Comparison of ENCODE assay signal across 11 mouse cellular contexts in the genomic region with DNA sequence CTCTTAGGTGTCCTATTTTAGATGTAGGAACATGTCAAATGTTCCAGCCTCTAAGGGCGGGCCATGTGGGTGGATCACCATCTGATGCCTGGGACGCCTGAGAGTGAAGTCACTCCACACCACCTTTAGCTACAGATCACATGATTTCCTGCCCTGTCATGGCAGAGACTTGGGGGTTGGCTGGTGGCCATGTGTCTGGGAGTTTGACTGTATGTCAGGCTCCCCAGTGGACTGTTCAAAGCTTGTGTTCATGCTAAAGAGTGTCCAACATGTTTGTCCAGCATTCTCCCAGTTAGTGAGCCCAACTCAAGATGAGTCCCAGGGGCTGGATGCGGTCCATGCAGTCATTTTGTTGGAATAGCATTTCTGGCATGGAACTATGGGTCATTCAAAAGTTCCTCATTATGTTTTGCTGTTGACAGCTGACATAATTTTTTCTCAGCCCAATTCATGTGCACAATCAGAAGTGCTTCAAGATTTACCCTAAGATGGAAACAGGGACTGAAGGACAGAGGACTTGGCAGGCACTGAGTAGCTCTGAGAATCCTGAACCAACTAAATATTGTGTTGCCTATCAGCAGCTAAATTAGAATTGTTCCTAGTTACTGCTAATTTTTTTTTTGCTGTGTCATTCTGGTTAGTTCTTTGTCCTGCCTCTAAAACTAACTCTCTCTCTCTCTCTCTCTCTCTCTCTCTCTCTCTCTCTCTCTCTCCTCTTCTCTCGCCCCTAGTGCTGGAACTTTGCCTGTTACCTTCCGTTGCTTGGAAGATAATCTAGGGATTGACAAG.
DNase-seq lines count a peak whose midpoint lies in the region; ATAC-seq and TF ChIP-seq lines count a peak whose summit lies in the region.
"Had no signal": no experiment of that assay in that cellular context is flagged by ENCODE, and none has a peak within 500 bp of the region (broad histone marks: within the 10 kb centered on the region; RNA-seq: fewer than 3 reads in every experiment).

No protein-coding gene starts in this region.

- TF ChIP-seq EP300 in MEL (IDR thresholded peaks at IDR 0.05; ENCODE audit: low read depth in 1 of 2, low read length in 2 of 2), result peak; percentile 60 to 64

- no peak overlapping the region for H3K27ac ChIP-seq in hindbrain, embryonic 16.5 days (ENCODE audit: low read depth, low read length)
- H3K27ac ChIP-seq in hindbrain, embryonic 11.5 days (ENCODE audit: low read depth, low read length), result no peak overlapping the region
- peak overlapping the region; percentile 71 for H3K27ac ChIP-seq in MEL (ENCODE audit: control insufficient read depth, low read depth, low read length)
- H3K27ac ChIP-seq: forebrain, embryonic 15.5 days; liver, embryonic 12.5 days had no signal

- H3K27me3 ChIP-seq in hindbrain, embryonic 16.5 days (replicated peaks; ENCODE audit: control insufficient read depth, insufficient read depth, low read length), result no peaks in the 10 kb centered on the region
- H3K27me3 ChIP-seq in hindbrain, embryonic 11.5 days (ENCODE audit: control insufficient read depth, insufficient read depth, low read length), result no peaks in the 10 kb centered on the region
- H3K27me3 ChIP-seq in MEL (ENCODE audit: control insufficient read depth in 1 of 2, insufficient read depth in 2 of 2, low read length in 2 of 2), result no peaks in the 10 kb centered on the region
- H3K27me3 ChIP-seq: forebrain, embryonic 15.5 days; liver, embryonic 12.5 days; Patski had no signal

- ATAC-seq in hindbrain, embryonic 16.5 days, result peak; percentile 40; the same call in 1 of the 2 replicates
- no peak for ATAC-seq in hindbrain, embryonic 11.5 days (ENCODE audit: low FRiP score)
- ATAC-seq in granulocyte monocyte progenitor cell, adult 5-6 weeks (replicated peaks; ENCODE audit: poor library complexity, severe bottlenecking), result peak; percentile 40; the same call in 1 of the 2 replicates
- ATAC-seq: forebrain, embryonic 15.5 days; liver, embryonic 12.5 days; midbrain, embryonic 16.5 days; Patski had no signal

- H3K4me1 ChIP-seq in hindbrain, embryonic 16.5 days (ENCODE audit: control insufficient read depth, insufficient read depth, low read depth, low read length), result no peaks in the 10 kb centered on the region
- H3K4me1 ChIP-seq in hindbrain, embryonic 11.5 days (replicated peaks; ENCODE audit: control insufficient read depth, insufficient read depth, low read length), result no peaks in the 10 kb centered on the region
- H3K4me1 ChIP-seq in MEL (ENCODE audit: control insufficient read depth in 1 of 2, insufficient read depth in 2 of 2, low read length in 2 of 2), result peaks cover 27 to 47% of the 10 kb centered on the region in 2 experiments
- H3K4me1 ChIP-seq: forebrain, embryonic 15.5 days; liver, embryonic 12.5 days had no signal

- H3K9ac ChIP-seq in hindbrain, embryonic 16.5 days (ENCODE audit: low read depth, low read length), result no peak overlapping the region
- H3K9ac ChIP-seq in hindbrain, embryonic 11.5 days (ENCODE audit: low read depth, low read length), result no peak overlapping the region
- H3K9ac ChIP-seq in MEL (ENCODE audit: control insufficient read depth, low read depth, low read length, poor library complexity, severe bottlenecking), result no peak overlapping the region
- H3K9ac ChIP-seq: forebrain, embryonic 15.5 days; liver, embryonic 12.5 days had no signal

- no peak for TF ChIP-seq POLR2A in MEL (IDR thresholded peaks at IDR 0.05; ENCODE audit: control insufficient read depth in 1 of 2, insufficient read depth in 1 of 2, low read depth in 1 of 2, low read length in 2 of 2, poor library complexity in 1 of 2)

- 87% methylated on average over 5 of the region's 5 CpGs for WGBS in hindbrain, embryonic 16.5 days
- WGBS in hindbrain, embryonic 11.5 days, result 83% methylated on average over 5 of the region's 5 CpGs

- no peak for TF ChIP-seq RAD21 in MEL (IDR thresholded peaks at IDR 0.05; ENCODE audit: low read depth, low read length)

- H3K9me3 ChIP-seq in hindbrain, embryonic 16.5 days (ENCODE audit: control insufficient read depth, low read length), result no peaks in the 10 kb centered on the region
- no peaks in the 10 kb centered on the region for H3K9me3 ChIP-seq in hindbrain, embryonic 11.5 days (ENCODE audit: control insufficient read depth, low read length)
- H3K9me3 ChIP-seq in MEL (replicated peaks; ENCODE audit: insufficient read depth, low read length), result no peaks in the 10 kb centered on the region
- H3K9me3 ChIP-seq: forebrain, embryonic 15.5 days; liver, embryonic 12.5 days had no signal

- no peak overlapping the region for H3K4me2 ChIP-seq in hindbrain, embryonic 16.5 days (ENCODE audit: low read length)
- H3K4me2 ChIP-seq in hindbrain, embryonic 11.5 days (replicated peaks; ENCODE audit: low read depth, low read length), result no peak overlapping the region
- H3K4me2 ChIP-seq: forebrain, embryonic 15.5 days; liver, embryonic 12.5 days had no signal

- no peak for TF ChIP-seq CTCF in MEL (IDR thresholded peaks at IDR 0.05 in 2 of 3, conservative IDR thresholded peaks at IDR 0.05 in 1 of 3; ENCODE audit: control insufficient read depth in 1 of 3, insufficient read depth in 1 of 3, low read depth in 2 of 3, low read length in 3 of 3, poor library complexity in 1 of 3, severe bottlenecking in 1 of 3)

- no peak for DNase-seq in hindbrain, embryonic 11.5 days (ENCODE audit: low spot score)
- DNase-seq in 3T3-L1 (ENCODE audit: low read depth, low spot score), result peak; percentile 81
- DNase-seq in MEL (ENCODE audit: low read depth, low spot score), result peak; percentile 79
- DNase-seq in yolk sac, embryonic 10.5 days (ENCODE audit: low spot score), result no peak
- no peak for DNase-seq in right cerebral cortex, postnatal 4 days

- no peaks in the 10 kb centered on the region for H3K79me2 ChIP-seq in MEL (ENCODE audit: control insufficient read depth, insufficient read depth, low read length, poor library complexity)

- peaks cover 14% of the 10 kb centered on the region for H3K36me3 ChIP-seq in hindbrain, embryonic 16.5 days (ENCODE audit: control insufficient read depth, insufficient read depth, low read length)
- H3K36me3 ChIP-seq in hindbrain, embryonic 11.5 days (ENCODE audit: control insufficient read depth, insufficient read depth, low read length), result no peaks in the 10 kb centered on the region; the same call in 1 of the 2 replicates
- peaks cover 0 to 49% of the 10 kb centered on the region in 2 experiments; a peak in 2 of 4 replicates for H3K36me3 ChIP-seq in MEL (ENCODE audit: control insufficient read depth in 1 of 2, insufficient read depth in 2 of 2, low read length in 2 of 2)
- H3K36me3 ChIP-seq: forebrain, embryonic 15.5 days; liver, embryonic 12.5 days had no signal

- H3K4me3 ChIP-seq in hindbrain, embryonic 16.5 days (ENCODE audit: low read length), result no peak overlapping the region
- H3K4me3 ChIP-seq in hindbrain, embryonic 11.5 days (ENCODE audit: low read depth, low read length), result no peak overlapping the region
- no peak overlapping the region for H3K4me3 ChIP-seq in MEL (ENCODE audit: control insufficient read depth in 1 of 2, insufficient read depth in 1 of 2, low read depth in 2 of 2, low read length in 2 of 2)
- H3K4me3 ChIP-seq: forebrain, embryonic 15.5 days; liver, embryonic 12.5 days had no signal

TF ChIP-seq in MEL, 35 proteins besides CTCF, POLR2A, EP300 and RAD21 (continues in another document):
- TF ChIP-seq KAT2A (conservative IDR thresholded peaks at IDR 0.05; ENCODE audit: low read depth, low read length) (no peak), GABPA (IDR thresholded peaks at IDR 0.05; ENCODE audit: low read depth, low read length) (peak; percentile 83), NELFE (IDR thresholded peaks at IDR 0.05; ENCODE audit: low read depth, low read length) (no peak), SMC3 (IDR thresholded peaks at IDR 0.05; ENCODE audit: low read depth, low read length) (no peak), JUND (IDR thresholded peaks at IDR 0.05; ENCODE audit: low read depth, low read length) (peak; percentile 99), ZNF384 (IDR thresholded peaks at IDR 0.05; ENCODE audit: low read depth, low read length) (0 out of 2 replicates have a peak, but pooled peaks have one; percentile 21), MXI1 (IDR thresholded peaks at IDR 0.05; ENCODE audit: low read depth, low read length) (no peak; the same call in 1 of the 2 replicates), CHD2 (IDR thresholded peaks at IDR 0.05; ENCODE audit: low read length) (no peak), RCOR1 (IDR thresholded peaks at IDR 0.05; ENCODE audit: low read depth, low read length) (no peak; the same call in 1 of the 2 replicates), ETS1 (IDR thresholded peaks at IDR 0.05; ENCODE audit: low read depth, low read length) (peak; percentile 87), CHD1 (IDR thresholded peaks at IDR 0.05; ENCODE audit: low read depth, low read length) (no peak), ZC3H11A (IDR thresholded peaks at IDR 0.05; ENCODE audit: low read depth, low read length) (no peak), SIN3A (IDR thresholded peaks at IDR 0.05; ENCODE audit: low read length) (peak; percentile 12; the same call in 1 of the 2 replicates), USF1 (IDR thresholded peaks at IDR 0.05; ENCODE audit: low read depth, low read length) (peak; percentile 89), ZKSCAN1 (IDR thresholded peaks at IDR 0.05; ENCODE audit: low read depth, low read length) (no peak), TBP (IDR thresholded peaks at IDR 0.05; ENCODE audit: low read depth, low read length) (no peak), NRF1 (IDR thresholded peaks at IDR 0.05; ENCODE audit: insufficient read depth, low read depth, low read length, poor library complexity, severe bottlenecking) (no peak), MYB (IDR thresholded peaks at IDR 0.05; ENCODE audit: low read depth, low read length) (no peak), USF2 (IDR thresholded peaks at IDR 0.05; ENCODE audit: borderline replicate concordance in 1 of 2, insufficient read depth in 1 of 2, low read depth in 1 of 2, low read length in 2 of 2) (peak in 1 of 2 experiments; percentile 36; a peak in 1 of 4 replicates), BHLHE40 (IDR thresholded peaks at IDR 0.05; ENCODE audit: borderline replicate concordance, low read depth, low read length) (no peak; the same call in 1 of the 2 replicates), MEF2A (IDR thresholded peaks at IDR 0.05; ENCODE audit: extremely low read depth, insufficient replicate concordance, low read depth, low read length, poor library complexity, severe bottlenecking) (no peak), POLR2AphosphoS2 (IDR thresholded peaks at IDR 0.05; ENCODE audit: low read length) (no peak), TAL1 (IDR thresholded peaks at IDR 0.05; ENCODE audit: low read length) (no peak), TCF12 (IDR thresholded peaks at IDR 0.05; ENCODE audit: low read depth, low read length) (peak; percentile 57; the same call in 1 of the 2 replicates), MAZ (IDR thresholded peaks at IDR 0.05; ENCODE audit: low read depth, low read length) (no peak), ELF1 (IDR thresholded peaks at IDR 0.05; ENCODE audit: low read depth, low read length) (no peak), MAX (IDR thresholded peaks at IDR 0.05; ENCODE audit: low read length) (peak; percentile 66)

Comparison
In these comparisons a context has a peak if more than half of its experiments do, and no peak if none do; other contexts are left out.
1. DNase-seq: peak in 3T3-L1 (single experiment) and MEL (single experiment); none in hindbrain, embryonic 11.5 days (single experiment), yolk sac, embryonic 10.5 days (single experiment) and right cerebral cortex, postnatal 4 days (single experiment).